Mouse (Mus musculus): ENCODE measurements at regions not wholly inside any gene's neighbourhood (a gene's known extent, or its start where the extent isn't known, plus 50 kb on each side); places are given as distances from the start of the nearest gene placed in this dataset.

DNA sequence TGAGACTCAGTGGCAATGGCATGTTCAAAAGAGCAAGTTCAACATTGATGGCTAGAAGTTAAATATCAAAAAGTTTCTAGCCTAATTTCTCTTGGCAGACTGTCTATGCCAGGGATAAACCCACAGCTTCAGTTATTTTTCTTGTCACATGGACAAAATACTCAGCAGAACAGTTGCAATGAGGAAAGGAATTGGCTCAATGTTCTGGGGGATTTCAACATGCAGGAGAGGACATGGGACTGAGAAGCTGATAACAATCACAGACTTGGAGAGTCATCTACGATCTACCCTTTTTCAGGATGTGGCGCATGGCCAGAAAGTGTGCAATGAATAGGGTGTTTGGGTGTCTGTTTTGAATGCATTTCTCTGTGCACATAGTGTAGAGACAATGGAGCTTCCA lies 389.9 kb downstream of the Rnd3 start:
- Histone ChIP-seq H3K4me3 (ENCODE audit: low read depth, low read length) (no peak overlapping the region), H3K9ac (ENCODE audit: low read depth, low read length) (no peak overlapping the region), H3K36me3 (ENCODE audit: control insufficient read depth, insufficient read depth, low read length) (no peaks in the 10 kb centered on the region), H3K9me3 (replicated peaks; ENCODE audit: control insufficient read depth, low read length, poor library complexity, severe bottlenecking) (no peaks in the 10 kb centered on the region), H3K27ac (ENCODE audit: low read length) (no peak overlapping the region), H3K4me2 (ENCODE audit: low read length) (no peak overlapping the region), H3K27me3 (ENCODE audit: control insufficient read depth, insufficient read depth, low read depth, low read length) (no peaks in the 10 kb centered on the region), H3K4me1 (ENCODE audit: control insufficient read depth, insufficient read depth, low read length) (0 out of 2 replicates have a peak, but pooled peaks cover 4% of the 10 kb centered on the region)
- WGBS: 85% methylated on average over 2 of the region's 2 CpGs
- ATAC-seq: no peak

DNA sequence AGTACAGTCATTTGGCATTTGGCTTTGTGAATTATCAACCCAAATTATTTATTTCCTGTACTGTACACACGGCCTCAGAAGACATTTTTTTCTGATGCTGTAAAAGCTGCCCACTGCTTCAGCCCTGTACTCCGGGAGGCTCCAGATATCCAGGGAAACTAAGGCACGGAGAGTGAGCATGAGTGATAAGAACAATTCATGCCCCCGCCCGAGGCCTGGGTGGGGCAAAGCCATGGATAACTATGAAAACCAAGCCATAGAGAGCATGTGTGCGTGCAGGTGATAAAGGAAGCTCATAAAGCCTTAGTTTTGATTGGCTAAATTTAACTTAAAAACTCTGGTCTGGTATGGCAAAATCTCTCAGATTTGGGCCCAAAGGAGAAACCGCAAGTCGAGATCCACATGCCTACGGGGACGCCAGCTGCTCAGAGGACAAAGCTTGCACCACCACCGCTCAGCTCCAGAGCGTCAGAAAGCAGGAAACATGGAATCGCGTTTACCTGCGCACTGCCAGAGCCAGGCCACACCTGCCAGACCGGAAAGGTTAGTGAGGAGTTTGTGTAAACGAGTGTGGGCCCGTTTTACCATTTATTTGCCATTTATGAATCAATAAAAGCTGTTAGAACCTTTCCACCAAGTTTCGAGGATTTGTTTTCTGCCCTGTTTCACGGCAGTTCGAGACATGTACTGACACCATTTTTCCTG lies 390.9 kb downstream of the Rnd3 start:
- no peak overlapping the region for H3K4me3 ChIP-seq (ENCODE audit: low read depth, low read length)
- 0 out of 2 replicates have a peak, but pooled peaks cover 4% of the 10 kb centered on the region for H3K4me1 ChIP-seq (ENCODE audit: control insufficient read depth, insufficient read depth, low read length)
- H3K9me3 ChIP-seq (replicated peaks; ENCODE audit: control insufficient read depth, low read length, poor library complexity, severe bottlenecking): no peaks in the 10 kb centered on the region
- no peaks in the 10 kb centered on the region for H3K27me3 ChIP-seq (ENCODE audit: control insufficient read depth, insufficient read depth, low read depth, low read length)
- ATAC-seq: no peak
- WGBS: 95% methylated on average over 21 of the region's 21 CpGs
- H3K9ac ChIP-seq (ENCODE audit: low read depth, low read length): no peak overlapping the region
- H3K4me2 ChIP-seq (ENCODE audit: low read length): no peak overlapping the region
- H3K27ac ChIP-seq (ENCODE audit: low read length): no peak overlapping the region
- H3K36me3 ChIP-seq (ENCODE audit: control insufficient read depth, insufficient read depth, low read length): no peaks in the 10 kb centered on the region

DNA sequence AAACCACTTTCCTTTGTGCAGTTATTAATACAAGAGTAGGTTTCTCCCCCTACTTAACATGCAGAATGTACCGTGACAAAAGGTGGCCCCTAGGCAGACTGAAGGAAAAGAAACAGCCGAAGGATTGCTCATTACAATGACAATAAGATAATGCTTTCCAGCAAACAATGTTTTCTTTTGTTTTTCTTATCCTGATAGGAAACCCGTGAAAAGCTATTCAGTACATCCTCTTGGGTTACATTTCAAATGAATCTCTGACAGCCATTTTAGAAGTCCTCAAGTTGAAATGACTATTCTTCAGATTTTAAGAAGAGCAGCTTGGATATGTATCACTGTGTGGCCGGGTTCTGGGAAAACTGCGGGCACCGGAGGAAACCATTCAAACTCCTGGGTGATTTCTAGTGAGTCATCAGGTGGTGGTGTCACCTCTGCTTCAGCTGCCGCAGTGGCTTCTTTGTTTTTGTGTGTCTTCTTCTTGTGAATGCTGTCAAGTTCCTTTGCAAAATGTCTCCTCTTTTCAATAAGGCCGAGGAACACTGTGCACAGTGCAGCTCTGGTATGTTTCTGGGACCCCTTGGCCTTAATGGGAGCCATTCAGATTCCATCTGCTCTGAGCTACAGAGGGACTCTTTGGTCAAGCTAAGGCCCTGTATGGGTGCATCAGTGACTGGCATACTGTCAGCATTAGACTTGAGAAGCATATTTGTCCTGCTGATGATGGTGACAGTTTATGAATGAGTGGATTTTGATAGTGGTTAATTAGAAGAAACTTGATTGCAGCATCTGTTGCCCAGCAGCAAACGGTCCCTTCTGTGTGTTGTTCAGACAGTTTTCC lies 393.1 kb downstream of the Rnd3 start:
- no peak overlapping the region for H3K4me2 ChIP-seq (ENCODE audit: low read length)
- WGBS: 12% methylated on average over 9 of the region's 9 CpGs
- no peaks in the 10 kb centered on the region for H3K36me3 ChIP-seq (ENCODE audit: control insufficient read depth, insufficient read depth, low read length)
- no peaks in the 10 kb centered on the region for H3K9me3 ChIP-seq (replicated peaks; ENCODE audit: control insufficient read depth, low read length, poor library complexity, severe bottlenecking)
- no peaks in the 10 kb centered on the region for H3K27me3 ChIP-seq (ENCODE audit: control insufficient read depth, insufficient read depth, low read depth, low read length)
- peaks cover 6% of the 10 kb centered on the region for H3K4me1 ChIP-seq (ENCODE audit: control insufficient read depth, insufficient read depth, low read length)
- 0 out of 2 replicates have a peak, but pooled peaks have one; percentile 48 for ATAC-seq
- no peak overlapping the region for H3K9ac ChIP-seq (ENCODE audit: low read depth, low read length)
- H3K4me3 ChIP-seq (ENCODE audit: low read depth, low read length): no peak overlapping the region
- no peak overlapping the region for H3K27ac ChIP-seq (ENCODE audit: low read length)

DNA sequence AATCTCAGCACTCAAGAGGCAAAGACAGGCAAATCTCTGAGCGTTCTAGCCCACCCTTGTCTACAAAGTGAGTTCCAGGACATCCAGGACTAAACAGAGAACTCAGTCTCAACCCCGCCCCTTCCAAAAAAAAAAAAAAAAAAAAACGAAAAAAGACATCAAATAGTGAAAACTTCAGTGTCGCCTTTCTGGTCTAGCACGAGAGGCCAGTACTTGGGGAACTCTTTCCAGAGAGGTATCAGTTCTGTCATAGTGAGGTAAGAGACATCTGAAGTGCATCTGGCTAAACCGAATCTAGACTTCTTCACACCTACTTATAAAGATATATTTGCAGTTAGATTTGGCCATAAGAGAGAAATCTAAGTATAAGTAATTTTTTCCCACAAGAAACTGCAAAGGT lies 393.8 kb downstream of the Rnd3 start:
- H3K4me3 ChIP-seq (ENCODE audit: low read depth, low read length): no peak overlapping the region
- peaks cover 8% of the 10 kb centered on the region for H3K4me1 ChIP-seq (ENCODE audit: control insufficient read depth, insufficient read depth, low read length)
- H3K27ac ChIP-seq (ENCODE audit: low read length): no peak overlapping the region
- no peaks in the 10 kb centered on the region for H3K36me3 ChIP-seq (ENCODE audit: control insufficient read depth, insufficient read depth, low read length)
- no peaks in the 10 kb centered on the region for H3K9me3 ChIP-seq (replicated peaks; ENCODE audit: control insufficient read depth, low read length, poor library complexity, severe bottlenecking)
- H3K27me3 ChIP-seq (ENCODE audit: control insufficient read depth, insufficient read depth, low read depth, low read length): no peaks in the 10 kb centered on the region
- no peak overlapping the region for H3K4me2 ChIP-seq (ENCODE audit: low read length)
- no peak overlapping the region for H3K9ac ChIP-seq (ENCODE audit: low read depth, low read length)
- no peak for ATAC-seq
- 41% methylated on average over 6 of the region's 6 CpGs for WGBS

DNA sequence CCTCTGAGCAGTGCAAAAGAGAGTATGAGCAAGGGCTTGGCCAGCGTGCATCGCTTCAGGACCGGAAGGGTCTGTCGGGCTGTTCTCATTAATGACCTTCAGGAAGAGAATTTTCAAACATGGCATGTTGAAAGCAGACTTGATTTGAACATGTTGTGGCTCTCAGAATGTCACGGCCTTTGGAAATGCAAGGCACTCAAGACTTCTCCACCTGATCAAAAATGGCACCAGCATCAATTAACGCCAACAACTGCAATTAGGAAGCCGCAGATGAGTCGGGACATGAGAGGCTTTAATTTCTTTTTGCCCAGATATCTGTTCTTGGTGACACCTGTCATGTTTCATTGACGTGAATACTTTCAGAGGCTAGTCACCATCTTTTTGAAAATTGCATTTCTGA lies 396.5 kb downstream of the Rnd3 start:
- ATAC-seq: no peak
- Histone ChIP-seq H3K27ac (ENCODE audit: low read length) (no peak overlapping the region), H3K36me3 (ENCODE audit: control insufficient read depth, insufficient read depth, low read length) (no peaks in the 10 kb centered on the region), H3K4me2 (ENCODE audit: low read length) (no peak overlapping the region), H3K9ac (ENCODE audit: low read depth, low read length) (no peak overlapping the region), H3K27me3 (ENCODE audit: control insufficient read depth, insufficient read depth, low read depth, low read length) (no peaks in the 10 kb centered on the region), H3K4me1 (ENCODE audit: control insufficient read depth, insufficient read depth, low read length) (peaks cover 8% of the 10 kb centered on the region), H3K9me3 (replicated peaks; ENCODE audit: control insufficient read depth, low read length, poor library complexity, severe bottlenecking) (no peaks in the 10 kb centered on the region), H3K4me3 (ENCODE audit: low read depth, low read length) (no peak overlapping the region)
- 74% methylated on average over 9 of the region's 9 CpGs for WGBS

DNA sequence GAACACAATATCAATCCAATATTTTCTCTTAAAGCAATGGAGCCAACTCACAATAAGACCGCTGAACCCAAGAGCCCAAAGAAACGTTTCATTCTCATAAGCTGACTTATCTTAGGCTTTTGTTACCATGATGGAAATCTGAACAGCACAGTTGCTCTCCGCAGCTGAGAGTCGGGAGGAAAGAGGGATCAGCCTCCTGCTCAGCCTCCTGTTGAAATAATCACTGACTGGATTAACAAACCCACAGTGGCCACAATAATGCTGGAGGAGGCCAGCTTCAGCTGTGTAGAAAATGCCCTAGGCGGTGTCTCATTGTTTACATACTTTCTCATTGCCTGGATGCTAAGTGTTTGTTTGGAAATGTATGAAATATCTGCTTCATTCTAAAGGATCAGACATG lies 398.1 kb downstream of the Rnd3 start:
- ATAC-seq: no peak
- no peak overlapping the region for H3K27ac ChIP-seq (ENCODE audit: low read length)

DNA sequence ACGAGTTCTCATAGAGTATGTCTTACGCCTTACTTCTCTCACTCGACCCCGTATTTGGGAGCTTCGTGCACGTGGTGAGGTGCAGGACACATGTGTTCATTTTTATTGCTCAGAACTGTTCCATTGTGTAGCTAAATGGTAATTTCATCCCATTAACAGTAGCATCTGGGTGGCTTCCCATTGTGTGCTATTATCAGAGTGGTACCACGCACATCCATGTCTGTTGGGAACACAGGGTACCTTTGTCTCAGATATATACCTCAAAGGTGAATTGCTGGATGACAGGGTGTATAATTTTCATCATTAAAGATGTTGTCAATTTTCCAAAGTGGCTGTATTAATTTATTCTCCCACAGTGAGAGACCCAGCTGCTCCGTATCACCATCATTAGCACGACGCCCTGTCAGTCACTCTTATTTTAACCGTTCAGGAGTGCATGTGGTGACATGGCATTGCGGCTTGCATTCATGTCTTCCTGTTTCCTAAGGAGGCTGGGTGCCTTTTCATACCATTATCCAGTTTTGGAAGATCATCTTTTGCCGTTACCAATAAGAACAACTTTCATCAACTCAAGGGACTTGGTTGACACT lies 404.2 kb downstream of the Rnd3 start:
- WGBS: 44% methylated on average over 13 of the region's 13 CpGs
- H3K4me3 ChIP-seq (ENCODE audit: low read depth, low read length): no peak overlapping the region

More for the DNA sequence above, 398.1 kb downstream of the Rnd3 start:
- 16% methylated on average over 5 of the region's 5 CpGs for WGBS
- H3K9me3 ChIP-seq (replicated peaks; ENCODE audit: control insufficient read depth, low read length, poor library complexity, severe bottlenecking): no peaks in the 10 kb centered on the region
- no peak overlapping the region for H3K9ac ChIP-seq (ENCODE audit: low read depth, low read length)
- no peak overlapping the region for H3K4me3 ChIP-seq (ENCODE audit: low read depth, low read length)
- H3K4me1 ChIP-seq (ENCODE audit: control insufficient read depth, insufficient read depth, low read length): peaks cover 5% of the 10 kb centered on the region
- no peaks in the 10 kb centered on the region for H3K27me3 ChIP-seq (ENCODE audit: control insufficient read depth, insufficient read depth, low read depth, low read length)
- no peak overlapping the region for H3K4me2 ChIP-seq (ENCODE audit: low read length)
- H3K36me3 ChIP-seq (ENCODE audit: control insufficient read depth, insufficient read depth, low read length): no peaks in the 10 kb centered on the region

DNA sequence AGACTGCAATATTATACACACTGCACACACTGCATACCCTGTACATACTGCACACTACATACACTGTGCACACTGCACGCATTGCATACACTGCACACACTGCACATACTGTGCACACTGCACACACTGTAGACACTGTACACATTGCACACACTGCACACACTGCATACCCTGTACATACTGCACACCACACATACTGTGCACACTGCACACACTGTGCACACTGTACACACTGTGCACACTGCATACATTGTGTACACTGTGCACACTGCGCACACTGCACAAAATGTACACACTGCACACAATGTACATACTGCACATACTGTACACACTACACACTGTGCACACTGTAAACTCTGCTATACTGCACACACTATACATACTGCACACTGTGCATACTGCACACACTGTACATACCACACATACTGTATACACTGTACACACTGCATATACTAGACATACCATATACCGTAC lies 405.1 kb downstream of the Rnd3 start:
- no peak overlapping the region for H3K4me2 ChIP-seq (ENCODE audit: low read length)
- ATAC-seq: peak; percentile 73
- H3K9ac ChIP-seq (ENCODE audit: low read depth, low read length): no peak overlapping the region
- H3K27me3 ChIP-seq (ENCODE audit: control insufficient read depth, insufficient read depth, low read depth, low read length): no peaks in the 10 kb centered on the region
- WGBS: 100% methylated on average over 3 of the region's 3 CpGs
- H3K36me3 ChIP-seq (ENCODE audit: control insufficient read depth, insufficient read depth, low read length): no peaks in the 10 kb centered on the region
- H3K27ac ChIP-seq (ENCODE audit: low read length): no peak overlapping the region
- no peak overlapping the region for H3K4me3 ChIP-seq (ENCODE audit: low read depth, low read length)
- peaks cover 3% of the 10 kb centered on the region; the same call in 1 of the 2 replicates for H3K4me1 ChIP-seq (ENCODE audit: control insufficient read depth, insufficient read depth, low read length)
- H3K9me3 ChIP-seq (replicated peaks; ENCODE audit: control insufficient read depth, low read length, poor library complexity, severe bottlenecking): no peaks in the 10 kb centered on the region

More for the DNA sequence above, 404.2 kb downstream of the Rnd3 start:
- no peaks in the 10 kb centered on the region for H3K36me3 ChIP-seq (ENCODE audit: control insufficient read depth, insufficient read depth, low read length)
- H3K4me2 ChIP-seq (ENCODE audit: low read length): no peak overlapping the region
- no peak overlapping the region for H3K9ac ChIP-seq (ENCODE audit: low read depth, low read length)
- no peaks in the 10 kb centered on the region for H3K9me3 ChIP-seq (replicated peaks; ENCODE audit: control insufficient read depth, low read length, poor library complexity, severe bottlenecking)
- H3K27ac ChIP-seq (ENCODE audit: low read length): no peak overlapping the region
- peaks cover under 1% of the 10 kb centered on the region; the same call in 1 of the 2 replicates for H3K4me1 ChIP-seq (ENCODE audit: control insufficient read depth, insufficient read depth, low read length)
- no peak for ATAC-seq
- no peaks in the 10 kb centered on the region for H3K27me3 ChIP-seq (ENCODE audit: control insufficient read depth, insufficient read depth, low read depth, low read length)
